Mouse (Mus musculus) bone marrow, adult 2 months (tissue): ENCODE data around the gene Papss1.

ENCODE experiments used
- CTCF ChIP-seq: fragments of 200-500 bp; IDR thresholded peaks from 2 replicates; pipeline ENCODE4 v1.5.1; 2011; ENCODE audit warnings: low read length, control low read depth; ENCODE audit not compliant: control insufficient read depth, insufficient read depth
- POLR2A ChIP-seq: fragments of 200-500 bp; IDR thresholded peaks from 2 replicates; pipeline ENCODE4 v1.6.1; 2011; ENCODE audit warnings: low read depth, mild to moderate bottlenecking, control low read depth, low read length, borderline replicate concordance; ENCODE audit not compliant: control insufficient read depth

- TF ChIP-seq POLR2A (no peak), CTCF (no peak)
These were observed 71.6 kb downstream of the Papss1 start for GRCm38 (mm10) chr3:131636126-131636525.
